Mouse (Mus musculus) heart, postnatal 4 days (tissue): ENCODE data around the gene Psmc6. TPM values are rescaled to one million over a fixed set of nuclear protein-coding genes. Genes with fewer than 3 reads are reported as not detected.

Experiments used
- DNase-seq: peaks from one replicate; pipeline ENCODE4 v3.0.0; 2021
- total RNA-seq, 2 experiments: library from RNA; stranded (reverse); gene quantifications; 2 replicates each; pipeline ENCODE4 v1.2.3; 2021

Gene Psmc6
- total RNA-seq = 100 to 1,000 TPM; 117 to 118 TPM

DNA sequence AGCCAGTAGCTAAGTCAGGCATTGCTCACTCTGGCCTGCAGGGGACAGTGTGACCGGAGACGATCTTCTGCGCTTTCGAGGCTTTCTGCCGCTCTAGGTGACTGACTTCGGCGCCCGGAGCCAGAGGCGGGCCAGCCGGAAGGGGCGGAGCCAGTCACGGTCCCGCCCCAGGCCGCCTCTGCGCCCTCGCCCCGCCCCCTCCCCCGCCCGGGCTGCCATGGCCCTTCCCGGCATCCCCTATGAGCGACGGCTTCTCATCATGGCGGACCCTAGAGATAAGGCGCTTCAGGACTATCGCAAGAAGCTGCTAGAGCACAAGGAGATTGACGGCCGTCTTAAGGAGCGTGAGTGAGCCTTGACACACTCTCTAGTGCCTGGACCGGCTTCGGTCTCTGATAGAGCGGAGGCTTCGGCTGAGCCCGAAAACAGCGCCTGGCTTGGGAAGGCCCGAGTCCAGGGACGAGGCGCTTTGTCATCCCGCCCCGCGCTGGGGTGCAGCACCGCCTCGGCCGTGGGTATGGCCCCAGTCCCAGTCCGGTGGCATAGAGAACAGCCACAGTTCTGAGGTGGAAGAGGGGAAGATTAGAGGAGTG, at the start of gene Psmc6:
Gene Psmc6 (plus strand): TSS at position 200 of the 593 bp plus-strand sequence.
- peak; percentile 93 for DNase-seq

DNA sequence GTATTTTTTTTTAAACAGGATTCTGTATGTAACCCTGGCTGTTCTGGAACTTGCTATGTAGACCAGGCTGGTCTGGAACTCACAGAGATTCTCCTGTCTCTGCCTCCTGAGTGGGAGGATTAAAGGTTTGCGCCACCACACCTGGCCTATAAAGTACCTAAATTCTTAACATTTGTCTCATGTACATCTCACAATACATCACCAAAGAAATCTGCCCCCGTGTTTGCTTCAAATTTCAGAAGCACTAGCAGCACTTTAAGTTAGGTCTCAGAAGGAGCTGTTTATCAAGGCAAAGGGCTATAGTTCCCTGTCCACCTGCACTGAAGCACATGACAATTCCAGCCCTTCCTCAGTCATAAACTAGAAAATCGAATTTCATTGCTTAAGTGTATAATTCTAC, 47.5 kb upstream of the Psmc6 start:
- no peak for DNase-seq

DNA sequence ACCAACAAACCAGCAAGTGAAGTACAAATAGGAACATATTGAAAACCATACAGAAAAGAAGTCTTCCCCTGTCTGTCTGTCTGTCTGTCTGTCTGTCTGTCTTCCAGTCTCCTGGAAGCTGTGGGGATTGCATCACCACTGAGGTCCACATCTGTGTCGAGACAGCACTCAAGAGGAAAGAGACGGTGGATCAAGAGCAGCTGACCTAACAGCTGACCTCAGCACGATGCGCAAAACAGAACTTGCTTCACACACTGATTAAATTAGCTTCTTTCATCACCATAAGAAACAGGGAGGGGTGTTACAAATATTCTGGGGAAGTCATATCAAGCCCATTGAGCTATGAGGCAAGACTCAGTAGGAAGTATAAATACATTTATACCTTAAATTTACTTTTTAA, 38.0 kb upstream of the Psmc6 start:
- DNase-seq = no peak

DNA sequence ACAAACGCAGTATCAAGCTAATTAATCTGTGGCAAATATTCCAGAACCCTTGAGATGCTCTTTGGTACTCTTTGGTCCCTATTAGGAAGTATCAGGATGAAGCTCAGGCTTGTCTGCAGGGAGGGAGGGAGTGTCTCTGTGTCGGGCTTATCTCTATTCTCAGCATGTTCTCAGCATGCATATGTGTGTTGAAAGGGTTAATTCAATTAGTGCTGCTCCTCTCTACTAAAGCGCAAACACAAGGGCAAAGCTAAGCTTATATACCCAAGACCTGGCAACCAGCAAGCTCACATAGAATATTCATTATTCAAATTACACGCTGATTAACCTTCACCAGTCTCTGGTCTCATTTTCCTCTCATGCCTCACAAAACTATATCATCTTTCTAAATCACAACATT, 25.6 kb upstream of the Psmc6 start:
- DNase-seq = no peak

DNA sequence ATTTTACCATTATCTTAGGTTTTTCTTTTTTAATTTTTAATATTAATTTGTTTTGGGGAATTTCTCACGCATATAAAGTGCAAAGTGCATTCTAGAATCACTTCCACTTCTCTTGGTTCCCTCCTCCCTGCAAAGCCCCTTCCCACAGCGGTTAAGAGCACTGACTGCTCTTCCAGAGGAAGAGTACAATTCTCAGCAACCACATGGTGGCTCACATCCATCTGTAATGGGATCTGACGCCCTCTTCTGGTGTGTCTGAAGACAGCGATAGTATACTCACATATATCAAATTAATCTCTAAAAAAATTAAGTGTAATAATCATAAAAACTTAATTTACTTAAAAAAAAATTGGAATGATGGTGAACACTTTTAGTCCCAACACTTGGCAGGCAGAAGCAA, 25.2 kb upstream of the Psmc6 start:
- DNase-seq = no peak

DNA sequence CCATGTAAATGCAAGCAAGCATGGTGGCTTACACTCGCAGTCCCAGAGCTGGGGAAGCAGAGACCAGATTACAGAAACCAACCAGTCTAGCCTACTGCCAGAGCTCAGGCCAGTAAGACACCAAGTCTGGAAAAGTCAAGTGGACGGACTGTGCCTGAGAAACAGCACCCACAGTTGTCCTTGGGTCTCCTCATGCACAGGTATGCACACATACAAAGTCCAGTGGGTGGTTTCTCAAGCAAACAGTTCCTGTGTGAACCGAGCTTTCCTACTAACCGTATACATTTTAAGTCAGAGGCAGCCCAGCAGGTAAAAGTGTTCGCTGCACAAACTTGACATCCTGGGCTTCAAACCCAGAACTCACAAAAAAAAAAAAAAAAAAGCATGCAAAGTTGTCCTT, 23.7 kb upstream of the Psmc6 start:
- DNase-seq = no peak

DNA sequence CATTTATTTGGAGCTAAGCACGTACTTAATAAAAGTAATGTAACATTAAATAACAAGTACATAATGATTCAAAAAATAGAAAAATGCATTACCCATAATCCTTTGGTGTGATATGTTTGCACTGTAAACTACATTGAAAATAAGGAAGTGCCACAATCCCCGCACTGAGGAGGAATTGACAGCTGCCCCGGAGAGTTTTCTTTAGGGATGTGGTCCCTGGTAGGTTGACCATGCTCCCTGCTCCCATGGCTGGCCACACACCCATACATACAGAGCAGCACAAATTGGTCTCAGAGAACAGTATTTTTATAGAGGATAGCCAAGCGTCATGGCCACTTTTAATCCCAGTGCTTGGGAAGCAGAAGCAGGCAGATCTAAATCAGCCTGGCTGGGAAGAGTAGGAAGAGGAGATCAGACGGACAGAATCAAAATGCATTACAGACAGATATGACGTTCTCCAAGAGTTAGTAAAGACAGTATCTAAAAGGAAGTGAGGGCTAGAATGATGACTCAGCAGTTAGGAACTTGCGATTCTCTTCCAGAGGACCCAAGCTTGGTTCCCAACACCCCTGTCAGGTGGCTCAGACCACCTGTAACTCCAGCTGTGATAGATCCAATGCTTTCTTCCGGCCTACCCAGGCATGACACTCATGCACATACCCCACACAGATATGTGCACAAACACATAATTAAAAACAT, 21.8 kb upstream of the Psmc6 start:
- no peak for DNase-seq

DNA sequence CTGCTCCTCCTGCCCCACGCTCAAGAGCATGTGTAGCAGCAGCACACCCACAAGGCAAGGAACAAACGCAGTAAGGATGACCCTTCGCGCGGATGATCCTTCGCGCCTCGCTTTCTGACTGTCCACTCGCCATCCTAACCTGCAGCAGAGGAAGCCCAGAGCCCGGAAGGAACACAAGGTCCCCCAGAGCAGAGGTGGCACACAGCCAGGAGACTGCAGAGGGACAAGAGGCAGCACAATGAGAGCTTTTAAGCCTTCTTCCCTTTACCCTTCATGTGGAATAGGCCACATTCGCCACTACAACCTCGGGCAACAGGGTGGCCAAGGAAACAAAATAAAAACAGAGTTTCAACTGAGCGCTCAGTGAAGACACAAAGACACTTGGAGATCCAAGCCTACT, 19.9 kb upstream of the Psmc6 start:
- DNase-seq = peak; percentile 30

DNA sequence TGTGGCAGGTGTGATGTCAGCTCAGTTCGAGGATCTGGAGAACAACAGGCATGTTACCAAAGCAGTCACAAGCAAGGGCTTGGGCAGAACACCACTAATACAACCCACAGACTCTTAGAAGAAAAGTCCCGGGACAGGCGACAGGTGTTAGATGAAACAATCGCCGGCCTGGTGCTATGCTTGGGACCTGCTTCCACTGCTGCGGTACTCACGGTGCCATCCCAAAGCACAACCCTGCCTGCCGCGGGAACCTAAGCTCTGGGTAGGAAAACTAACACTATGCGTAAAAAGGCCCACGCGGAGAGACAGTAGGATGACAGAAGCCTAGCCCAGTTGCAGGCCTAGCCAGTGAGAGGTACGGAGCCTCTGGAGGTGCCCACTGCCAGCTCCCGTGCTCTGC, 19.5 kb upstream of the Psmc6 start:
- DNase-seq = no peak

DNA sequence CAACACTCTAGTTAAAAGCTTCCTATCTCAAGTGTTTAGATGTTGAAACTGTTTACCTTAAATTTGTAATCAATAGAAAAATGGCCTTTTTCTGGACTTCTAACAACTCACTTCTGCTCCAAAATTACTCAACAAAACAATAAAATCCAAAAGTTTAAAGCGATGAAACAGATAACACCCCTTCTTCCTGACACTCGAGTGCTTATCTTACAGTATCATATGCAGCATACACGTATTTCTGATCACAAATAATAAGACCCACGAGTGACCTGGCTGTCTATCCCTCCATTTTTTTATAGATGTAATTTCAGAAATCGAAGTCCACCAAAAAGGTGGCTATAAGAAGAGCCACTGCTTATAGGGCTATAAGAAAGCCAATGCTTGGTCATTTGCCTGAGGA, 12.7 kb upstream of the Psmc6 start:
- no peak for DNase-seq

DNA sequence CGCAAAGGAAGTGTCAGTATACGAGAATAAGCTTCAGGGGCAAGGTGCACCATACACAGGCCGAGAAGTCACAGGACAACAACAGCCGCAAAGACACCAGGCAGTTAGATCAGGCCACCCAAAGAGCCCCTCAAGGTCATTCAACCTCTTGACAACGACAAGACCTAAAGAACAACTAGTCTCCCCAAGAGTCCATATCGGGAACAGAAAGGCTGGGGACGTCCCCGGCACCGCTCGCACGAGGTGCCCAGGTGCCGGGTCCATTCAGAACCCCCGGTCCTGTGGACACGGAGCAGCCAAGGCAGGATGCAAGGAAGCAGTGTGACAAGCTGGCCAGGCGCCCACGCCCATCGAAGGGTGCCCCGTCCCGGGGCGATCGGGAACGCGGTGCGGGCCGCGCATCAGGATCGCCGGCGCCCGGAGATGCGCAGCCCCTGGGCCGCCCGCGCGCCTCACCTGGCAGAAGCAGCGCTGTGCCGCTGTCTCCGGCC, 11.6 kb upstream of the Psmc6 start:
- DNase-seq = peak; percentile 60

DNA sequence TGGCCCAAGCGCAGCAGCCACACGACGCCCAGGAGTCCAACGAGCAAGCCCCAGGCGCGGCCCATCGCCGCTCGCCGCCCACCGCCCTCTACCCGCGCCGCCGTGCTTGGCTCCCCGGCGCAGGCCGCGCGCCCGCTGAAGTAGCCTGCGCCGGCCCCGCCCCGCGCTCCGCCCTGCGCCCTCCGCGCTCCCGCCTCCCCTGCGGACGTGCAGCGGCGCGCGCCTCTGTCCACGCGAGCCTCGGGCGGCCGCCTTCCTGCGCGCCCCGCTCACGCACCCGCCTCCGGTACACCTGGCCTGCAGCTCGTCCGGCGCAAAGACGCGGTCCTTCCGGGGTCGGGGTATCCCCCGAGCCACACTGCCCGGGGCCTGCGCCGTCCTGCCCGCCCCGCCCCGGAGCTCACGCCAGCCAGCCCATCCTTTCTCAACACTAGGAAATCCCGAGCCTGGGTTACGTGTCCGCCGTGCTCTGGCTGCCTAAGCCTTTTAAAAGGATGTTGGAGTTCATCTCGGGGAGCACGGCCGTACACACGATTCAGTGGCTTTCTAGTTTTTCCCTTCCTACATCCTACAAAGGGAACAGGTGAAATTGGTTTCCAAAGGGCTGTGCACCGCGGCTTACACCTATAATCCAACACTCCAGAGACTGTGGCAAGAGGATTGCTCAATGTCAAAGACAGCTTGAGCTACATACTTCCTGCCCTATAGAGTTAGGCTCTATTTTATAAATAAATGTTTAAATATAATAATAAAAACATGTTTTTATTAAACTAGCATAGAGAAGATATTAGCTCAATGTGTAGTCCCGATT, 11.0 kb upstream of the Psmc6 start, which contains the start of gene Ero1l:
Gene Ero1l (minus strand): TSS at position 346 of the 811 bp plus-strand sequence.
- peak; percentile 82 for DNase-seq

DNA sequence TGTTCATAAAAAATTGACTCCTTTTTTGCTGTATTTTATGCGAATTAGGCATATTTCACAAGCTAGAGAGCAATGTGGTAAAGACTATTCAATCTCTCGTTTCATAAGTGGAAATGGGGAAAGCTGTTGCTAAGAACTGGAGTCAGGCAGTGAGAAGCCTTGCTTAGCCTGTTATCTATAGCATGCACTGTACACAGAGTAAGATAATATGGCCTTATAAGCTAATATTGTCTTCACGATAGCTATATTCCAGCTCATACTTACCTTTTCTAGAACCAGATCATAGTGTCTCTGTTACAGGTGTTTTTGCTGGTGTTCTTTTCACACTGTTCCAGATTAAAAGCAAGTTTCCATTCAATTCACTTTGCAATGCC, 10.4 kb upstream of the Psmc6 start:
- DNase-seq = no peak

DNA sequence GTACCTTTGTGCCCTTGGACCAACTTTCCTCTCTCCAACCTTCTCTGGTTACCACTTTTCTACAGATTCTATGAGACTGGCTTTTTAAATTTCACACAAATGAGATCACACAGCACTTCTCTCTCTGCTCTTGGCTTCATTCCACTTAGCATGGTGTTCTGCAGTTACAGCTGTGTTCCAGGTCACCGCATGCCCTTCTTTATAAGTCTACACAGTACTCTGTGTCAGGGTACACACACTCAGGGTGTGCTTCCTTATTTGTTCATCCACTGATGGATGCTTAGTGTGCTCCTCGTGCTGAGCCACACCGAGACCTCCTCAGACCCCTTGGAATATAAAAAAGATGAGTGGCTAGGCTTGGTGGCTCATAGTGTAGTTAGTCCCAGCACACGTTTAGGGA, 9.5 kb upstream of the Psmc6 start:
- DNase-seq = no peak

DNA sequence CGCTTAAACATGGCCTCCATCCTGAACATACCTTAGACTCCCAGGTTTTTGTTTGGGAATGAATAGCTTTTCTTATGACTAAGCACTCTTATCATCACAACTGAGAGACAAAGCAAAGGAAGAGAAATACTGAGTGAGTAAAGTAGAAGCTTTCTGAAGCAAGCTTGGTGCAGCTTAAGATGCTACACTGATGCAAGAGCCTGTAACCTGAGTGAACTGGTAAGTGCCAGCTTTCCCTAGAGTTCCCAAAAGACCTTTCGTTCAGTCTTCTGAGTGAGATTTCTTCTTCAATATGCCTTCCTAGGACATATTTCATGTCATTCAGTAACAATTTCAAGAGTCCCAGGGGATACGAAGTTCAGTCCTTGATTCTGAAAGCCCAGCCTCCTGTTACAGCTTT, 8.5 kb upstream of the Psmc6 start:
- no peak for DNase-seq

DNA sequence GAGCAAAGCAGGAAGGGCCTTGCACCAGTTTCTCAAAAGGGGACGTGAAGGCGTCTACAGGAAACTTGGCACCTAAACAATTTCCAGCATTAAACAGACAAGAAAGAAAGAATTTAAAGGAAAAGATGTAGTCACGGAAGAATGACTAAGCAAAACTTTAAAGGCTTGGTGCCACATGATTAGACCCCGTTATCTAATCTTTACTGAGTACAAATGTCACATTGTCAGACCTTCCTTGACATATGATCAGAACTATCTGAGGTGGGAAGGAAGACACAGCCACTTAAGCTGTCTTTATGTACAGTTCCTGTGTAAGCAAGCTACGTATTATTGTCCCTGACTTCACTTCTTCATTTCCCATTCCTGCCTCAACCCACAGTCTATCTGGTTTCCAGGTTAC, 8.0 kb upstream of the Psmc6 start:
- DNase-seq = no peak

DNA sequence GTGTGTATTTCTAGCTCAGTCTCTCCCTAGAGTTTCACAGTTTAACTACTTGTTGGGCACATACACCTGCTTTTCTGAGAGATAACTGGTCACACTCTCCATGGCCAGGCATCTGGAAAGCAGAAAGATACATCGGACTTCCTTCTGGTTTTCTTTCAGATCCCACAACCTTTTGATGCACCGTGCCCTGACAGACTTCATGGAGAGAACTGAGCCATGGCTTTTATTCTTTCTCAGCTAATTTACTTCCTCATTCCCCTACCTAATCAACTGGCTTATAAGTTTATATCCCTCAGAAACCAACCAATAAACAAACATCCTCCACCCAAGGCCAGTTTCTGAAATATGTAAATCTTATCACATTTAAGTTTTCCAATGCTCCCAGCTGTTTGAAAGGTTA, 7.1 kb upstream of the Psmc6 start:
- DNase-seq = no peak

DNA sequence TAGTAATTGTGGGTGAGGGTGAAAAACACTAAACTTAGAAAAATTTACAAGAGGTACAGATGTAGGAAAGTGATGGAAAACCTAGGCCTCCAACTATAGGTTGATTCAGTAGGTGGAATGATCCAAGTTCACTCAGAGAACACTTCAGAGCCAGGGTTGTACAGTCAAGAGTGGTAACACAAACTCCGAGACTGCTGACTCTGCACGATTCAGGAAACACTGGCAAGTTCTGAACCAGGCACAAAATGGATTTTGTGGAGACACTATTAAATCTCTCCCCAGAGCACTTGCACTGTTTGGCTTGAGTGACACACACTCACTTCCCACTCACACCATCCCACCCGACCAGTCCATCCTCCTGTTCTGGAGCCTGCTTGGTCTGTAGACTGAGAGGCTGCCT, 6.3 kb upstream of the Psmc6 start:
- DNase-seq = no peak

DNA sequence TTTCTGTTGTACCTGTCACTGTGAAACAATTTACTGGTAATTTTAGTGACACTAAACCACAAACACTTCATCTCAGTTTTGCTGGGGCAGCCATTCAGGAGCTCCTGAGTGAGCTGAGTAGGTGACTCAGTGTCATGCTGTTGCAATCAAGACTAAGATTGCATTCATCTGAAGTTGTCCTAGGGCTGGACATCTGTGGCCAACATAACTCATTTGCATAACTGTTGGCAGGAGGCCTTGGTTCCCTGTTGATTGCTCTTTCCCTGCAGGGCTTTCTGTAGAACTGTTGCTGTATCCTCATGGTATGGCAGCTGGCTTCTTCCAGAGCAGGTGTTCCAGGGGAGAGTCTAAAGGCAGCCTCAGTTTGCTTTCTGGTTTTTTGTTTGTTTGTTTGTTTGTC, 4.1 kb upstream of the Psmc6 start:
- no peak for DNase-seq

DNA sequence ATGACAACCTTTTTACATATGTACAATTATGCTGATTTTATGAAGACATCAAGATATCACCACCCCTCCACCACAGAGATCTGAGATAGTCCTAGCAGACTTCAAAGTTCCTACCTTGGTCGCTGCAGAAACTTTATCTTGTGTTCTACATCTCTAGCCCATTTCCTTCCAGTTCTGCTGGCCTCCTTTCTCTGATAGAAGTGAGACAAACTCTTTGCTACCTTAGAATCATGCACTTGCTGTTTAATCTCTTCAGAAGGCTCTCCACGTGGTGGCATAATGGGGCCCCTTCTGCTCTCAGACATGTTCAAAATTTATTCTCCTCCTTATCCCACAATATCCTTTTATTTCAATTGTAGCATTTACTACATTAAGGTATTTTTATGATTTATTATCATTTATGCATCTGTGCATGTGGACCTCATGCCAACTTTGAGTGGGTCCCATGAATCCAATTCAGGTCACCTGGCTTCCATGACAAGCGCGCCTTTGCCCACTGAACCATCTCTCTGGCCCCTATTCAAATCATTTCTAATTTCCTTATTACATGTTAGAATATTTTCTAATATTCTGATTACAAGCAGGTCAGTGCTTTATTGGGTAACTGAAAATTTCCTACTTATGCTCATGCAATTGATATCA, 1.4 kb upstream of the Psmc6 start:
- DNase-seq = no peak

DNA sequence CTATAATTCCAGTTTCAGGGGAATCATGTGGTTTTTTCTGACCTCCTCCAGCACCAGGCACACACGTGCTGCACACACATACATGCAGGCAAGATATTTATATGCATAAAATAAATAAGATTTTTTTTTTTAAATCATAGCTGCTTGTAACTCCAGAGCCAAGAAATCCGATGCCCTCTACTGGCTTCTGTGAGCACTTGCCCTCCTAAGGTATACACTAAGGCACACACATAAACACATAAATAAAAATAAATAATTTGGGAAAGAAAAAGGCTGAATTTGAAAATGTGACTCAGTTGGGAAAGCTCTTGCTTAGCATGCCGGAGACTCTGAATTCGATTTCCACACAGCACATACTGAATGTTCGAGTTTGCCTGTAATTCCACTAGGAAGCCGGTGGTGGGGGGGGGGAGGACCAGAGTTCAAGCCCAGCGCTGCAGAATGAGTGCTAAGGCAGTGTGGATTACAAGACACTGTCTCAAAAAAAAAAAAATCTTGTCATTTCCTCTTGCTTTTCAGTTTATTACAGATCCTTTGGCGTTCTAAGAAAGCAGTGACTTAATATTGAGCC, 485 bp upstream of the Psmc6 start:
- no peak for DNase-seq

DNA sequence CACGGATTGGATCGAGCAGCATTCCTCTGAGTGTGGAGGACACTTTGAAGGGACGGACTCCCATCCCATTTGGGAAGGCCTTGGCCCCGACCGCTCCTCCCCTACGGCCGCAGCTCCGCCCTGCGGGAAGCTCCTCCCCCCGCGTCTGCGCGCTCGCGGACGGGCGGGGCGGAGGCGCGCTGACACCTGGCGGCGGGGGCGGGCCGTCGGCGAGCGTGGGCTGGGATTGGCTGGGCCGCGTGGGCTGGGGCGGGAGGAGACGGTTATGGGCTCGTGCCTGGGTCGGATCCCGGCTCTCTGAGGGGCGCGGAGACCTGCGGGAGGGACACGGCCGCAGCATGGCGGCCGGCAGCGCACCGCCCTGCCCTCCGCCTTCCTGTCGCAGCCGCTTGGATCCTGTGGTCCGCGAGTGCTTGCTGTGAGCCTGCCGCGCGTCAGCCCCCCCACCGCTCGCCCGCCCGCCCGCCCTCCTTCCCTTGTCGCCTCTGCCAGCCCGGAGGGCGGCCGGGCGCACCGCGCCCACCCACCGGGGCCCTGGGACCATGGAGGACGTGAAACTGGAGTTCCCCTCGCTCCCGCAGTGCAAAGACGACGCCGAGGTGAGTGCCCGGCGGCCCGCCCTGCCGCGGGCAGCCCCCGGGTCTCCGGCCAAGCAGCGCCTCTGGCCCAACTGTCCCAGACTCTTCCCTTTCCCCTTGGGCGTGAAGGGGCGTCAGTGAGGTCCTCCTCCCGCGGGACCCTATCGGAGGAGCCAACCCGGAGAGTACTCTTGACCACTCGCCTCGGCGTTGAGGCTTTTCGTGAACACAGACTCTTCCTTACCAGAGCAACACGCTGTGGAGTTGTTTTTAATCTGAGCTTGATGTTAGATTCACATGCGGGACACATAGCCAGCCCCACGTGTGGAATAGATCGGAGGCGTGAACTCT, 21.6 kb downstream of the Psmc6 start, which contains the start of gene Styx:
Gene Styx (plus strand): TSS at position 163 of the 929 bp plus-strand sequence.
- peak; percentile 98 for DNase-seq
